Mouse (Mus musculus): ENCODE results near the gene Kif20b.

- no peak for TF ChIP-seq CTCF (IDR thresholded peaks at IDR 0.05; ENCODE audit: borderline replicate concordance, extremely low read depth, insufficient read depth, insufficient read length)
- no peak for TF ChIP-seq POLR2A (IDR thresholded peaks at IDR 0.05; ENCODE audit: borderline replicate concordance, extremely low read depth, insufficient read depth, insufficient read length, poor library complexity, severe bottlenecking)
These were observed 16.7 kb upstream of the Kif20b start for GRCm38 (mm10) chr19:34905424-34905823.

All from brain, embryonic 14.5 days (tissue).